In genomic region chr12:8470962-8471361, GRCm38 (mm10) we compare ENCODE assay signal across 15 mouse cellular contexts. TPM values are rescaled to one million over a fixed set of nuclear protein-coding genes. Genes with fewer than 3 reads are reported as not detected.
DNase-seq lines count a peak whose midpoint lies in the region; ATAC-seq lines count a peak whose summit lies in the region.
"Had no signal": no experiment of that assay in that cellular context is flagged by ENCODE, and none has a peak within 500 bp of the region (broad histone marks: within the 10 kb centered on the region; RNA-seq: fewer than 3 reads in every experiment).

No protein-coding gene starts in this region.

- DNase-seq in midbrain, embryonic 11.5 days (ENCODE audit: low spot score, missing footprints): peak; percentile 21
- DNase-seq in layer of hippocampus, postnatal 36 days: peak; percentile 45
- peak; percentile 80 for DNase-seq in right cerebral cortex, adult 18-20 months
- no peak for DNase-seq in spleen, postnatal 4 days (ENCODE audit: low spot score in 2 of 2)
- no peak for DNase-seq in lung, adult 18-20 months
- DNase-seq: heart, postnatal 4 days; liver, postnatal 0 days; lung, postnatal 4 days; thymus, postnatal 4 days had no signal

- ATAC-seq in midbrain, embryonic 11.5 days (ENCODE audit: low FRiP score): no peak
- ATAC-seq in midbrain, embryonic 16.5 days: no peak
- no peak for ATAC-seq in CD4-positive, CD25-positive, alpha-beta regulatory T cell, adult 4 months
- ATAC-seq: liver, postnatal 0 days had no signal

- 91% methylated on average over 2 of the region's 2 CpGs for WGBS in midbrain, embryonic 11.5 days
- 79% methylated on average over 2 of the region's 2 CpGs for WGBS in midbrain, embryonic 16.5 days

- no peaks in the 10 kb centered on the region for H3K9me3 ChIP-seq in midbrain, embryonic 11.5 days (ENCODE audit: control insufficient read depth, low read length)
- H3K9me3 ChIP-seq in midbrain, embryonic 16.5 days (replicated peaks; ENCODE audit: control insufficient read depth, low read length, poor library complexity, severe bottlenecking): no peaks in the 10 kb centered on the region
- H3K9me3 ChIP-seq: G1E; heart, embryonic 13.5 days; limb, embryonic 15.5 days; midbrain, embryonic 12.5 days had no signal

- H3K36me3 ChIP-seq in midbrain, embryonic 11.5 days (ENCODE audit: control insufficient read depth, insufficient read depth, low read length): no peaks in the 10 kb centered on the region
- H3K36me3 ChIP-seq in midbrain, embryonic 16.5 days (ENCODE audit: control insufficient read depth, insufficient read depth, low read length): no peaks in the 10 kb centered on the region
- H3K36me3 ChIP-seq: G1E; heart, embryonic 13.5 days; limb, embryonic 15.5 days; midbrain, embryonic 12.5 days had no signal

- no peak overlapping the region for H3K4me3 ChIP-seq in midbrain, embryonic 11.5 days (ENCODE audit: low read depth, low read length)
- no peak overlapping the region for H3K4me3 ChIP-seq in midbrain, embryonic 16.5 days (ENCODE audit: low read depth, low read length)
- H3K4me3 ChIP-seq: heart, embryonic 13.5 days; limb, embryonic 15.5 days; midbrain, embryonic 12.5 days had no signal

- peaks cover 4% of the 10 kb centered on the region; the same call in 1 of the 2 replicates for H3K4me1 ChIP-seq in midbrain, embryonic 11.5 days (ENCODE audit: control insufficient read depth, insufficient read depth, low read length)
- no peaks in the 10 kb centered on the region for H3K4me1 ChIP-seq in midbrain, embryonic 16.5 days (ENCODE audit: control insufficient read depth, insufficient read depth, low read length)

- no peaks in the 10 kb centered on the region for H3K27me3 ChIP-seq in midbrain, embryonic 11.5 days (ENCODE audit: control insufficient read depth, insufficient read depth, low read length)
- no peaks in the 10 kb centered on the region for H3K27me3 ChIP-seq in midbrain, embryonic 16.5 days (ENCODE audit: control insufficient read depth, insufficient read depth, low read depth, low read length)
- H3K27me3 ChIP-seq: heart, embryonic 13.5 days; limb, embryonic 15.5 days had no signal

- H3K4me2 ChIP-seq in midbrain, embryonic 11.5 days: no peak overlapping the region
- no peak overlapping the region for H3K4me2 ChIP-seq in midbrain, embryonic 16.5 days (ENCODE audit: low read length)
- H3K4me2 ChIP-seq: heart, embryonic 13.5 days; limb, embryonic 15.5 days; midbrain, embryonic 12.5 days had no signal

- no peak overlapping the region for H3K9ac ChIP-seq in midbrain, embryonic 11.5 days (ENCODE audit: low read length)
- H3K9ac ChIP-seq in midbrain, embryonic 16.5 days (ENCODE audit: low read depth, low read length): no peak overlapping the region
- H3K9ac ChIP-seq: heart, embryonic 13.5 days; limb, embryonic 15.5 days; liver, postnatal 0 days; midbrain, embryonic 12.5 days had no signal

- no peak overlapping the region for H3K27ac ChIP-seq in midbrain, embryonic 11.5 days (ENCODE audit: low read depth, low read length)
- H3K27ac ChIP-seq in midbrain, embryonic 16.5 days (ENCODE audit: low read length): no peak overlapping the region
- H3K27ac ChIP-seq: heart, embryonic 13.5 days; limb, embryonic 15.5 days; midbrain, embryonic 12.5 days had no signal

RNA-seq across cellular contexts. Expression of gene Rhob, which starts 28.8 kb away (rescaled TPM):
- 58.4 and 59.8 TPM in 2 replicates for polyA plus RNA-seq in midbrain, embryonic 11.5 days (2014; fragmentation: Nextera tagmentation; extraction: Ambion mirVana)
- 75.7 and 80.0 TPM in 2 replicates for polyA plus RNA-seq in midbrain, embryonic 16.5 days (2015; fragmentation: Nextera tagmentation; extraction: Ambion mirVana)
- total RNA-seq in layer of hippocampus, postnatal 36 days (2021): 100 to 1,000 TPM; 354 to 385 TPM
- polyA plus RNA-seq in CD4-positive, CD25-positive, alpha-beta regulatory T cell, adult 4 months (2017; shearing (Covaris generic)): 1 to 10 TPM in 1 of 2 experiments, under 1 TPM in 1; 0.76 to 1.0 TPM

Comparison
In these comparisons a context has a peak if more than half of its experiments do, and no peak if none do; other contexts are left out.
1. DNase-seq: peak in midbrain, embryonic 11.5 days (single experiment), layer of hippocampus, postnatal 36 days (2 of 2) and right cerebral cortex, adult 18-20 months (single experiment); none in spleen, postnatal 4 days (0 of 2) and lung, adult 18-20 months (0 of 2).
2. RNA of gene Rhob, which starts 28.8 kb away (polyA plus RNA-seq): 75.7 to 80.0 TPM in midbrain, embryonic 16.5 days and 58.4 to 59.8 TPM in midbrain, embryonic 11.5 days; 0.76 to 1.0 TPM in CD4-positive, CD25-positive, alpha-beta regulatory T cell, adult 4 months; every median in the first group is over 10 times any median in the second.